Mouse (Mus musculus) embryonic facial prominence, embryonic 10.5 days (tissue): Measurements from ENCODE around the gene Atrnl1. TPM values are rescaled to one million over a fixed set of nuclear protein-coding genes. Genes with fewer than 3 reads are reported as not detected.

ENCODE experiments used
- DNase-seq: peaks from one replicate; pipeline ENCODE4 v3.0.0-alpha.2; 2017; ENCODE audit warnings: low spot score
- H3K27ac ChIP-seq: fragments of 300-500 bp; sonication (generic); replicated peaks from 2 replicates; pipeline ENCODE4 v1.5.1; 2016; ENCODE audit warnings: mild to moderate bottlenecking
- H3K27me3 ChIP-seq: fragments of 300-500 bp; sonication (generic); replicated peaks from 2 replicates; pipeline ENCODE4 v1.6.1; 2016; ENCODE audit warnings: low read depth, mild to moderate bottlenecking; ENCODE audit not compliant: poor library complexity, severe bottlenecking
- H3K36me3 ChIP-seq: fragments of 300-500 bp; sonication (generic); replicated peaks from 2 replicates; pipeline ENCODE4 v1.6.1; 2016; ENCODE audit warnings: mild to moderate bottlenecking, moderate library complexity
- H3K4me1 ChIP-seq: fragments of 300-500 bp; sonication (generic); 2 replicates; pipeline ENCODE4 v1.6.1; 2016
- H3K4me3 ChIP-seq: fragments of 300-500 bp; sonication (generic); 2 replicates; pipeline ENCODE4 v1.5.1; 2016; ENCODE audit warnings: mild to moderate bottlenecking, moderate library complexity
- H3K9me3 ChIP-seq: fragments of 300-500 bp; sonication (generic); 2 replicates; pipeline ENCODE4 v1.6.1; 2016; ENCODE audit warnings: mild to moderate bottlenecking
- WGBS: fragments of 180-500 bp; shearing (Covaris S2); methylation state at CpG from one replicate; pipeline ENCODE4 v1.1.7; 2016; 5-methylcytosine and 5-hydroxymethylcytosine counted together
- polyA plus RNA-seq: library from polyadenylated mRNA; unstranded; fragments of >200 nt; fragmentation: Nextera tagmentation; extraction: Ambion mirVana; gene quantifications from 2 replicates; pipeline ENCODE4 v1.2.1, GENCODE M21; 2016

Atrnl1 gene
- polyA plus RNA-seq, 1 experiment from 2014 or later = 4.3 TPM

- peak; percentile 75 for DNase-seq
- H3K27ac ChIP-seq = peak overlapping the region; percentile 41
- 37% methylated on average over 13 of the region's 13 CpGs for WGBS
Measured at GRCm38 (mm10) chr19:58119681-58120173, 508.9 kb downstream of the Atrnl1 start.

GRCm38 (mm10) chr19:58120661-58121060, 509.8 kb downstream of the Atrnl1 start:
- DNase-seq = no peak
- Histone ChIP-seq H3K36me3 (peaks cover 3% of the 10 kb centered on the region; the same call in 1 of the 2 replicates), H3K27ac (no peak overlapping the region; the same call in 1 of the 2 replicates), H3K9me3 (no peaks in the 10 kb centered on the region), H3K27me3 (no peaks in the 10 kb centered on the region; the same call in 1 of the 2 replicates), H3K4me1 (peaks cover 44% of the 10 kb centered on the region), H3K4me3 (no peak overlapping the region)
- WGBS = 85% methylated on average over 9 of the region's 9 CpGs

More at GRCm38 (mm10) chr19:58119681-58120173, 508.9 kb downstream of the Atrnl1 start:
- no peaks in the 10 kb centered on the region; the same call in 1 of the 2 replicates for H3K27me3 ChIP-seq
- H3K4me3 ChIP-seq = peak overlapping the region; percentile 9; the same call in 1 of the 2 replicates
- H3K9me3 ChIP-seq = no peaks in the 10 kb centered on the region
- peaks cover 3% of the 10 kb centered on the region; the same call in 1 of the 2 replicates for H3K36me3 ChIP-seq
- H3K4me1 ChIP-seq = peaks cover 37% of the 10 kb centered on the region

- Histone ChIP-seq H3K27me3 (no peaks in the 10 kb centered on the region; the same call in 1 of the 2 replicates), H3K27ac (no peak overlapping the region), H3K4me3 (no peak overlapping the region), H3K4me1 (peaks cover 54% of the 10 kb centered on the region), H3K9me3 (no peaks in the 10 kb centered on the region), H3K36me3 (peaks cover 3% of the 10 kb centered on the region; the same call in 1 of the 2 replicates)
- DNase-seq = peak; percentile 42
- WGBS = 39% methylated on average over 6 of the region's 6 CpGs
Measured at GRCm38 (mm10) chr19:58121628-58122027, 510.8 kb downstream of the Atrnl1 start.

- no peaks in the 10 kb centered on the region for H3K9me3 ChIP-seq
- no peak overlapping the region for H3K4me3 ChIP-seq
- no peak for DNase-seq
- no peak overlapping the region for H3K27ac ChIP-seq
- WGBS = 89% methylated on average over 3 of the region's 3 CpGs
- H3K4me1 ChIP-seq = peaks cover 56% of the 10 kb centered on the region
- H3K36me3 ChIP-seq = peaks cover under 1% of the 10 kb centered on the region; the same call in 1 of the 2 replicates
- H3K27me3 ChIP-seq = no peaks in the 10 kb centered on the region; the same call in 1 of the 2 replicates
Measured at GRCm38 (mm10) chr19:58123620-58124019, 512.8 kb downstream of the Atrnl1 start.

- Histone ChIP-seq H3K4me1 (peaks cover 47% of the 10 kb centered on the region), H3K9me3 (no peaks in the 10 kb centered on the region), H3K4me3 (no peak overlapping the region), H3K27me3 (no peaks in the 10 kb centered on the region; the same call in 1 of the 2 replicates), H3K36me3 (no peaks in the 10 kb centered on the region), H3K27ac (no peak overlapping the region)
- 93% methylated on average over 5 of the region's 5 CpGs for WGBS
- DNase-seq = no peak
Measured at GRCm38 (mm10) chr19:58124566-58124965, 513.7 kb downstream of the Atrnl1 start.

- no peak overlapping the region for H3K4me3 ChIP-seq
- no peaks in the 10 kb centered on the region for H3K9me3 ChIP-seq
- DNase-seq = no peak
- peaks cover 42% of the 10 kb centered on the region for H3K4me1 ChIP-seq
- no peaks in the 10 kb centered on the region; the same call in 1 of the 2 replicates for H3K36me3 ChIP-seq
- H3K27me3 ChIP-seq = no peaks in the 10 kb centered on the region; the same call in 1 of the 2 replicates
- WGBS = 89% methylated on average over 14 of the region's 14 CpGs
- no peak overlapping the region for H3K27ac ChIP-seq
Measured at GRCm38 (mm10) chr19:58125010-58125409, 514.2 kb downstream of the Atrnl1 start.

GRCm38 (mm10) chr19:58131896-58132295, 521.1 kb downstream of the Atrnl1 start:
- no peak overlapping the region for H3K4me3 ChIP-seq
- no peak overlapping the region for H3K27ac ChIP-seq
- no peaks in the 10 kb centered on the region for H3K9me3 ChIP-seq
- H3K4me1 ChIP-seq = peaks cover 1% of the 10 kb centered on the region
- peaks cover 8% of the 10 kb centered on the region; the same call in 1 of the 2 replicates for H3K36me3 ChIP-seq
- DNase-seq = no peak
- 94% methylated on average over 9 of the region's 9 CpGs for WGBS
- no peaks in the 10 kb centered on the region for H3K27me3 ChIP-seq

GRCm38 (mm10) chr19:58140191-58140784, 529.5 kb downstream of the Atrnl1 start:
- no peaks in the 10 kb centered on the region for H3K9me3 ChIP-seq
- H3K27me3 ChIP-seq = no peaks in the 10 kb centered on the region
- no peak overlapping the region for H3K4me3 ChIP-seq
- peaks cover 6% of the 10 kb centered on the region for H3K4me1 ChIP-seq
- DNase-seq = no peak
- no peaks in the 10 kb centered on the region for H3K36me3 ChIP-seq
- no peak overlapping the region for H3K27ac ChIP-seq
- WGBS = 53% methylated on average over 13 of the region's 13 CpGs

- Histone ChIP-seq H3K27me3 (no peaks in the 10 kb centered on the region), H3K4me1 (peaks cover 10% of the 10 kb centered on the region), H3K36me3 (no peaks in the 10 kb centered on the region), H3K27ac (no peak overlapping the region), H3K4me3 (no peak overlapping the region), H3K9me3 (no peaks in the 10 kb centered on the region)
- DNase-seq = no peak
- WGBS = 93% methylated on average over 7 of the region's 7 CpGs
Measured at GRCm38 (mm10) chr19:58143853-58144454, 533.1 kb downstream of the Atrnl1 start.

GRCm38 (mm10) chr19:58145521-58145920, 534.7 kb downstream of the Atrnl1 start:
- Histone ChIP-seq H3K9me3 (no peaks in the 10 kb centered on the region), H3K4me3 (no peak overlapping the region), H3K4me1 (peaks cover 7% of the 10 kb centered on the region), H3K36me3 (no peaks in the 10 kb centered on the region), H3K27me3 (no peaks in the 10 kb centered on the region), H3K27ac (no peak overlapping the region)
- DNase-seq = no peak
- 75% methylated on average over 9 of the region's 9 CpGs for WGBS

GRCm38 (mm10) chr19:58151257-58151656, 540.4 kb downstream of the Atrnl1 start:
- H3K4me3 ChIP-seq = no peak overlapping the region
- no peak overlapping the region for H3K27ac ChIP-seq
- H3K27me3 ChIP-seq = no peaks in the 10 kb centered on the region
- H3K4me1 ChIP-seq = peaks cover 6% of the 10 kb centered on the region
- 93% methylated on average over 7 of the region's 7 CpGs for WGBS
- no peaks in the 10 kb centered on the region for H3K9me3 ChIP-seq
- DNase-seq = no peak
- no peaks in the 10 kb centered on the region for H3K36me3 ChIP-seq

GRCm38 (mm10) chr19:58161569-58161968, 550.7 kb downstream of the Atrnl1 start:
- H3K4me3 ChIP-seq = no peak overlapping the region
- H3K27ac ChIP-seq = no peak overlapping the region
- 93% methylated on average over 9 of the region's 9 CpGs for WGBS
- no peaks in the 10 kb centered on the region for H3K36me3 ChIP-seq
- no peaks in the 10 kb centered on the region for H3K9me3 ChIP-seq
- peaks cover 18% of the 10 kb centered on the region for H3K4me1 ChIP-seq
- DNase-seq = no peak
- H3K27me3 ChIP-seq = 0 out of 2 replicates have a peak, but pooled peaks cover 8% of the 10 kb centered on the region
